Mouse (Mus musculus): ENCODE results near the gene C3. TPM values are rescaled to one million over a fixed set of nuclear protein-coding genes. Genes with fewer than 3 reads are reported as not detected.
A peak's percentile ranks its signal among the peaks of the same experiment; 100 is the strongest.

Gene C3
- total RNA-seq, 2 experiments from 2014 or later, result 1.9 to 2.5 TPM

DNA sequence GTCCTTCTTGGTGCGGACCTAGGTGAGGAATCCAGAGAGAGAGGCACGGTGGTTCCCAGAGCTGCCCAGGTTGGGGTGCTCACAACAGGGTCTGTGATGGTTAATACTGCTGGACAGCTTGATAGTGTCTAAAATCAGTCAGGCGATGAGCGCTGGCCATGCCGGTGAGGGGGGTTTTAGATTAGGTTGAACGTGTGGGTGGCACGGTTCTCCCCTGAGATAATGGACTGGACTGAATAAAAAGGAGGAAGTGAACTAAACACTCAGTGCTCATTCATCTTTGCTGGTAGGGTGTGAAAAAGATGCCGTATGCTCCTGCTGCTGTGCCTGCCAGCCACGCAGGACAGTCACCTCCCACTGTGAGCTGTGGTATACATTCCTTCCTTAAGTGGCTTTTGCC lies 4.6 kb downstream of the C3 start:
- DNase-seq (ENCODE audit: low spot score in 2 of 2), result no peak

DNA sequence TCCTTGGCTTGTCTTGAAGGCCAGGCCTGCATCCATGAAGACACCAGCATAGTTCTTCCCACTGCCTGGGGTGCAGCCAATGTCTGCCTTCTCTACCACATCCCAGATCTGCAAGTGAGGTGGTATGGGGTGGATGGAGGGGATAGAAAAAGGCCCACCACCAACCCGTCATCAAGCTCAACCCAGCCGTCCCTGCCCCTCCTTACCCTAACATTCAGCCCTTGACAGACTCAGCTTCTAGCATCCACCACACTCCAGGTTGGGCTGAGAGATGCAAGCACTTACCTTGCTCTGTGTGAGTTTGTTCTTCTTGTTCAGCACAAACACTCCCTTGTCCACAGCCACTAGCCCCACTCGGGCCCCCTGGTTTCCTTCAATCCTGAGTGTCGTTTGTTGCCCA lies 6.0 kb downstream of the C3 start:
- DNase-seq (ENCODE audit: low spot score in 2 of 2), result no peak

DNA sequence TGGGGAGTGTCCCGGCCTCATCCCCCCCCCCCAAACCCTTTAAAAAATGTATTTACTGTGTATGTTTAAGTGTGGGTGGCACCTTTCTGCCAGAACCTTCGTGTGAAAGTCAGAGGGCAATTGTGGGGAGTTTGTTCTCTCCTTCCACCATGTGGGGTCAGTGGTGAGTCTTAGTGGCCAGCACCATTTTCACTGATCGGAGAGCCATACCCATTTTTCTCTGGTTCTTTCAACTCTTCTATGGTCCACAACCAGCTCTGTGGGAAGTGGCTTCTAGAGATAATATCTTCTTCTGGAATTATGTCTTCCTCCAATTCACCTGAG lies 8.1 kb downstream of the C3 start:
- no peak for DNase-seq (ENCODE audit: low spot score in 2 of 2)

DNA sequence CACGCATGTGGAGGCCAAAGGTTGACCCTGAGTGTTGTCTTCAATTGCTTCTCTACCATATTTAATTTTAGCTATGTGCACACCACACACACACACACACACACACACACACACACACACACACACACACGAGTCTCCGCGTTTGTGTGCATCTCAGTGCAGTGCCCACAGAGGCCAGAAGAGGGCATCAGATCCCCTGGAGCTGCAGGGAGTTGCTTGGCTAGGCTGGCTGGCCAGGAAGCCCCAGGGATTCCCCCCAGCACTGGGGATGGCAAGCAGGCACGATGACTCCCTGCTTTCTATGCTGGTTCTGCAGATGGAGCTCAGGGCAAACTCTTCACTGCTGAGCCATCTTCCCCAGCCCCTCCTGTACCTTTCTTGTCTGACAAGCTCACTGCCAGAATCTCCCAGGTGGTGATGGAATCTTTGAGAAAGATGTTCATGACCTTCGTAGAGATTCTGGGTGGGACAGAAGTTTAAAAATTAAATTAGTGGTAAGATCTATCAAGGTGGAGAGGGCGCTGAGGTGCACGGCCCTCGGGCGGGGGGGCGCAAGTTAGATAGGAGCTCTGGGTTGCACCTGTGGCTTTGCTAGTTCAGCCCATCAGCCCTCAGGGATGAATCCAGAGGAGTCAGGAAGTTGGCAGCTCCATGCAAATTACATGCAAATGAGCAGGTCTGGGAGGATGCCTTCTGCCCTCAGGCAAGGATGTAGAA lies 8.6 kb downstream of the C3 start:
- peak in 1 of 2 experiments; percentile 73 for DNase-seq (ENCODE audit: low spot score in 2 of 2)

DNA sequence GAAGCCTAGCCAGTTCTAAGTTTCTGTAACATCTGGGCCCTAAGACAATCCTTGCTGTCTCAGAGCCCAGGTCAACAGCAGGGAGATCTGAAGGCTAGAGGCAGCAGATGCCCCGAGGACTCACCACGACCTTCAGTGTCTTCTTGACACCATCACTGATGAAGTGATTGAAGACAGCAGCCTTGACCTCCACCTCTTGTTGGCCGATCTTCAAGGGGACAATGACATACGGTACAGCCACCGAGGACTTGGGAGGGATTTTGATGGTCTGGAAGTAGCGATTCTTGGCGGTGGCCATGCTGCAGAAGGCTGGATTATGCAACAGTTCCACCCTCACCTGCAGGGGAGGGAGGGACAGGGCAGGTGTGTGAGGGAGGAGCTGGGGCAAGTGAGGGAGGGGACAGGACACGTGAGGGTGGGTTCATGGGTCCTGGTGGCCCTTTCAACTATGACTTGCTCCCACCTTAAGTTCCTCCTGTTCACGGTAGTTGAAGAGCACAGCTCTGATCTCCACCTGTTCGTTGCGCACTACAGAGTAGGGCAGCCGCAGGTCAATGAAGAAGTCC lies 9.5 kb downstream of the C3 start:
- no peak for DNase-seq (ENCODE audit: low spot score in 2 of 2)

DNA sequence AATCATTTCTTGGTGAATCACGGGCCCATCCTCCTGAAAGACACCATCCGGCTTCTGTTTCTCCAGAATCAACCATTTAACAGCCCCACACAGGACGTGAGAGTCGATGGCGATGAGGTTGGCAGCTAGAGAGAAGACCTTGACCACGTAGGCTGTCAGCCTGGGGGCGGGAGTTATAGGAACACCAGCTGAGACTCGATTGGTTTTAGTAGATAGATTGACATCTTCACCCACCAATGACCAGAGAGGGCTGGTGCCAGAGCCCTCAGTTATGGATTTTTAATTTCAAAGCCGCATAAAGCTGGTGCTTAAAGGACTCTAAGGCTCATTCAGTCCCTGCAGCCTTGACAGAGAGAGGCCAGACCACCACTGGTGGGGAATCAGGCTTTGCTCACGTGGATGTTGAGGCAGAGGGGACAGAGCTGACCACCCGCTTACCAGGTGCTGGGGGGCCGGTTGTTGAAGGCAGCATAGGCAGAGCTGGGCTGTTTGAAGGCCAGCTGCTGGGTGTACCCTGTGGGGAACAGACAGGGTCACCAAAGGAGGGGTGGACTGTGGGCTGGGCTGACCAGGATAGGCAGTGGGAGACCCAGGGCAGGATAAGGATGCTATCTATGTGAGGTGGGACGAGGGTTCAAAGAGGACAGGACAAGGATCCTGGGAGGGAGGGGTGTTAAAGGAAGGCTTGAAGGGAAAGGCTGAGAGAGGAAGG lies 13.1 kb downstream of the C3 start:
- DNase-seq (ENCODE audit: low spot score in 2 of 2), result peak in 1 of 2 experiments; percentile 16

DNA sequence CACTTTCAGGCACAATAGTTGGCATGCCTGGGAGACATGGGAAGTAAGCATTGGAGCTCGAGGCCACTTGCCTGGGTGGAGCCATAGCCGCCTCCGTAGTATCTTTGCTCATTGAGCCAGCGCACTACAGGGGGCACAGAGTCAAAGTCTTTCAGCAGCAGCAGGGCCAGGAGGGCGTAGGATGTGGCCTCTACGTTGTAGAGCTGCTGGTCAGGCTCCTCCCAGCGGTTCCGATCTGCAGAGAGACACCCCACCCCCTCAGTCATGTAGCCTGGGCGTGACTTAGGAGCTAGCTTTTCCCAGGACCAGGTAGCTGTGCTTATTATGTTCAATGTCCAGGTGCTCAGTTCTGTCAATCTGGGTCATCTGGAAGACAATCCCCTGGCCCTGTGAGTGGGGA lies 16.4 kb downstream of the C3 start:
- no peak for DNase-seq (ENCODE audit: low spot score in 2 of 2)

DNA sequence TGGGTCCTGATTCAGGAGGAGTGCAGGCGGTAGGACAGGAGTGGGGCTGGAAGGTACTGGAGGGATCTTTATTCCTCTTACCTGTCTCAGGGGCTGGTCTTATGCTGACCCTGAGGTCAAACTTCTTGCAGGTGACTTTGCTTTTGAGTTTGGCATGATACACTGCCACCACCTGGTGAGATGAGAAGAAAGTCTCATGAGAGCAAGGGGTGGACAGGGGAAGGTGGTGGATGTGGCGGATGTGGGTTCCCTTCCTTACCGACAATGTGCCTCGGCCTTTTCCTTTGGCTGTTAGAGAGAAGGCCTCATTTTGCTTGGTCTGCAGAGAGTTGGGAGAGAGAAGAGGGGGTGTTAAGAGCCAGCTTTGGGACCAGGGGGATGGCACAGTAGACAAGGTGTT lies 18.6 kb downstream of the C3 start:
- DNase-seq (ENCODE audit: low spot score in 2 of 2), result no peak

DNA sequence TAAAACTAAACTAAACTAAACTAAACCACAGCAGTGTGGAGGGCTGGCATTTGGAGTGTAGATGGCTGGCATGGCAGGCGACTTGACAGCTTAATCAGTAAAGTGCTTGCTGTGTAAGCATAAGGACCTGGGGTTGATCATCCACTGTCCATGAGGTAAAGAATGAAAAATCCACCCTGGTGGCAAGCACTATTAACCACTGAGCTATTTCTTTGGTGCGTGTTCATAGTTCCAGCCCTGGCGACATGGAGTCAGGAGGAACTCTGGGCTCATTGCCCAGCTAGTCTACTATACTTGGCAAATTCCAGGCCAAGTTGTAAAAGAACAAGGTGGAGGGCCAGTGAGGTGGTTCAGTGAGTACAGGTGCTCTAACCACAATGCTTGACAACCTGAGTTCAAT lies 20.0 kb downstream of the C3 start:
- DNase-seq (ENCODE audit: low spot score in 2 of 2), result no peak

DNA sequence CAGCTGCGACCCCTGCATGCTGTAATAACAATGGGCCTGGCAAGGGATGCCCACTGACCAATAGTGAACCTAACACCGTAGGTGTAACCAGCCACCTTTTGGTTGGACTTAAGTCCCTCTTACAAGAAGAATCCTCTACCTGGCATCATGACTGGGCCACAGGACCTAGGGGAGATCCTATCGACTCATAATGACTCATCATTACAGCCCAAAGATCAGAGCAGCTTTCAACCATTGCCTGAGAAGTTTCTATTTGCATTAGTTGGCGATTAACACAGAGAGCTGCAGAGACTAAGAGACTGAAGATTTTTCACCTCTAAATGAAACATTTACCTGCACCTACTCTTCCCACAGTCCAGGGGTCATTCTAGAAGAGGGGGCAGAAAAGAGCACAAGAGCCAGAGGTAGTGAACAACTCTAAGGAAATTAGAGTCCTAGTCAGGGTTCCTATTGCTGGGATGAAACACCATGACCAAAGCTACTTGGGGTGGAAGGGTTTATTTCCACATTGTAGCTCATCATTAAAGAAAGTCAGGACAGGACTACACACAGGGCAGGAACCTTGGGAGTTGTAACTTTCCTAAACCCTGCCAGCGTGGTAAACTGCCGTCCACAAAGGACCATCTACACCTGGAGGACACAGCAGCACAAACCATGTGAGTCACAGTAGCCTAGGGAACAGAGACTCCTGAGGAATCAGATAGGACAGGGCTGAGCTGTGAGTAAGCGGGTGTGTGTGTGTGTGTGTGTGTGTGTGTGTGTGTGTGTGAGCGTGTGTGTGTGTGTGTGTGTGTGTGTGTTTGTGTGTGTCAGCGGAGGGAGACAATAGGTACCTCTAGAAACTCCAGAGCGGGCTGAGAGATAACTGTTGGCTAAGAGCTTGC lies 25.9 kb downstream of the C3 start:
- DNase-seq (ENCODE audit: low spot score in 2 of 2), result no peak

DNA sequence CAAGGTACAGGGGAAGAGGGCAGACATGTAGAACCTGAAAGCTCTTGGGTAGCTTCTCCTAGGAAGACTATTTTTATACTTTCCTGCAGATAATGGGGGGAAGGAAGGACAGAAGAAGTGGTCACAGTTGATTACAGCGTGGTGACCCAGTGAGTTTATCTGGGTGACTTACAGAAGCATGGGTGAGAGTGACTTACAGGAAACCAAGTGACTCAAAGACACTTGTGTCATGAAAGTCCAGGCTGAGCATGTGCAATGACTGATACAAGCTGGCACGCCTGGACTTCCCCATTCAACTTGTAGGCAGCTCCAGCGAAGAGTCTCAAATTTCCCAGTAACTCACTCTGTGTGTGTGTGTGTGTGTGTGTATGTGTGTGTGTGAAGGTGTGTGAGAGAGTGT lies 29.7 kb downstream of the C3 start:
- no peak for DNase-seq (ENCODE audit: low spot score in 2 of 2)

DNA sequence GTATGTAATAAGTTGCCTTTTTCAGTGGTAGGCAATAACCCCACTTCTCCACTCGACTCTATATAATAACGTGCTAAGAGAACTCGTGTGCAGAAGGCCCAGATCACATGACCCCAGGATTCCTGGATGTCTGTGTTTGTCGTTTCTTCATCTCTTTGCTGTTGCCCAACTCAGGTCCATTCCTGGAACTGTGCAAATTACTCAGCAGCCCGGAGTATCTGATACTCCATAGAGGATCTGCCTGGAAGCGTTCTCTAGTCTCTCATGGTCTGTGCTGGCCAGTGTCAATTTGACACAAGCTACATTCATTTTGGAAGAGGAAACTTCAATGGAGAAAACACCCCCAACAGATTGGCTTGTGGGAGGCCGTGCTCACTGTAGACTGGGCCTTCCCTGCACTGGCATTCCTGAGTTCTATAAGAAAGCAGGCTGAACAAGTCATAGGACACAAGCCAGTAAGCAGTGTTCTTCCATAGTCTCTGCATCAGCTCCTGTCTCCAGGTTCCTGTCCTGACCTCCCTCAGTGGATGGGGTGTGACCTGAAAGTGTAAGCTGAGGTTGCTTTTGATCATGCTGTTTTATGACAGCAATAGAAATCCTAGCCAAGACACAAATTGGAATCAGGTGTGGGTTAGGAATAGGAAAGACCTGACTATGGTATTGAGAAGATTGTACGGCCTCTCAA lies 32.5 kb downstream of the C3 start:
- DNase-seq (ENCODE audit: low spot score in 2 of 2), result no peak

DNA sequence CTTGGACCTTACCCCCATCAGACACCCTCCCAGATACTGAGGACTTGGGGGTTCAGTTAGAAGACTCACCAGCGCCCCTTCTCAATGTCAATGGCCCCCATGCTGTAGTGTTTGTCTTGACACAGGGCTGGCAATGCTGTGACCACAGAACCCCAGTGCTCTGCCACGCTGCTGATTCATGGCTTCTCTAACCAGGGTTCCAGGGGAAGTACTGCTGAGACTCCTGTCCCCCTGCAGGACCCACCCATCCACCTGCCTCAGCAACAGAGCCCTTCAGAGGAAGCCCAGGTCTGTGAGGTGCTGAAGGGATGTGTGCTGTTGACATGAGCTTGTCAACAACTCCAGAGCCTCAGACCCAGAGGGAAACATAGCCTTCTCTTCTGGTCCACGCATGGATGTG lies 33.2 kb downstream of the C3 start:
- no peak for DNase-seq (ENCODE audit: low spot score in 2 of 2)

DNA sequence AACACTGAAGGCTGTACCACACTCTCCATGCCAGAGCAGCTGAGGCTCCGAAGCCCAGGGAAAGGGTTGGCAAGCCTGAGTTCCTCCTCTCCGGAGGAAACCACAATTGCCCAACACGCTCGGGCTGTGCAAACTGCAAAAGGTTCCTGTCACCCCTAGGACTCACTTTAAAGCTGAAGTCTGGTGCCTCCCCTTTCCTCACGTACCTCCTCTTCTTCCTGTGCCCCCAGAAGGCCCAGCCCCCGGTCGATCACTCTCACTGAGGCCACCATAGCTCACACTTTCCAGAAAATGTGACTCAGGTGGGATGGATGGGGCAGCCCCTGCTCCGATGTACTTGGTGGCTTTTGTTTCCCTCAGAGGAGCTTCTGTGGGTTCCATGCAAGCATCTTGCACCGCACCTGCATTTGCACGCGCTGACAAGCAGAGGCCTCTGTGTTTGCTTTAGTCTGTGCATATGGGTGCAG lies 33.9 kb downstream of the C3 start, which contains the start of gene Tnfsf14:
Gene Tnfsf14 (minus strand): TSS at position 137 of the 467 bp plus-strand sequence.
- DNase-seq (ENCODE audit: low spot score in 2 of 2), result no peak

DNA sequence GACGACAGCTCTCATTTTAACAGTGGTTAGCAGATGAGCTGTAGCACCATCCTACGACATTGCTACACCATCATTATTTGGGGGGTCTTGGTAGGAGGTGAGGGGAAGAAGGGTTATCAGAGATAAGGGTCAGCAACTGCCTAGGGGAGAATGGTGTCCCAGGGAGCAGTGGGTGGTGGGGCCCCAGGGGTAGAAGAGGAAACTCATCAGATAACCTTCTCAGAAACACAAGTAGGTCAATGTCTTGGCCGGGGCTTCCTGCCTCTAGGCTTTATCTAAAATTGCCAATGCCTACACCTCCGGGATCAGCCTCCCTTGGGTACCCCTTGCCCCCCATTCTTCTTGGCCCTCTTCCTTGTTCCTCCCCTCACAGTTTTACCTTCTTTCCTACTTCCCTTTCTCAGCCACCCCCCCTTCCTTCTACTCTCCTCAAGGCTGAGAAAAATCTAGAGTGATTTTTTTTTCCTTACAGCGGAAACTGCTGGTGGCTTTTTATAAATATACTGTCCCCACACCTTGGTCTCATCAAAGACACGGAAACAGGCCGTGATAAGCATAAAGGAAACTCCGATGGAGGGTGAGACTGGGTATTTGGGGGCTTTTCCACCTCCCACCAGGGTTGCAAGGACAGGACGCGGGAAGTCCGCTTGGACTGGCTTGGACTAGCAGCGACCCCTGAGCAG lies 39.3 kb downstream of the C3 start:
- DNase-seq (ENCODE audit: low spot score in 2 of 2), result no peak

DNA sequence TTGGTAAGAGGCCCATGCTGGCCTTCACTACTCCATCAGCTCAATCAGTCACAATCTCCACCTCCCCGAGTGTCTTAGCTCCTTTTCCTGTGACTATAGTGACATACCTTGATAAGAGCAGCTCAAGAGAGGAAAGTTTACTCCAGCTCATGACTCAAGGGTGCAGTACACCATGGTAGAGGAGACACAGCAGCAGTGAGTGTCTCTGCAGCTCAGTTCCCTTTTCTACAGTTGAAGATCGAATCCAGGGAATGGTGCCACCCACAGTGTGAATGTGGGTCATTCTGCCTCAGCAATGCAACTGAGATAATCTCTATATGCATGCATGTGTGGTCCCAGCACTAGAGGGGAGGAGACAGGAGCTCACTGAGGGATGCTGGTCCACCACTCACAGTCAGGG lies 42.3 kb downstream of the C3 start:
- no peak for DNase-seq (ENCODE audit: low spot score in 2 of 2)

DNA sequence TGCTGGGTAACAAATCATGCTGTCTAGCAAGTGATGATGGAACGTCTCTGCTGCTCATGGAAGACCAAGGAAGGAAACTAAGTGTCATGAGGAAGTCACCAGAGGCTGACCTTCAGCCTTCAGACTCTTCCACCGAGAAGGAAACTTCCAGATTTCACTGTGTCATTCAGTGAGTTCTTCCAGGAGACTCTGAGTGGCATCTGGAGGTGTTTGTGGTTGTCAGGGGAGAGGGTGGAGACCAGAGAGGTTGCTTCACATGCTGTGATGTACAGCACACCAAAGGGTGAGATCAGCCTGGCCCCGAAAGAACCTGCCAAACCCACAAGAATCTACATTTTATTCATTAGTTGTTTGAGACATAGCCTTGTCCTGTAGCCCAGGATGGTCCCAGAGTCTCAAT lies 45.1 kb downstream of the C3 start:
- DNase-seq (ENCODE audit: low spot score in 2 of 2), result no peak

DNA sequence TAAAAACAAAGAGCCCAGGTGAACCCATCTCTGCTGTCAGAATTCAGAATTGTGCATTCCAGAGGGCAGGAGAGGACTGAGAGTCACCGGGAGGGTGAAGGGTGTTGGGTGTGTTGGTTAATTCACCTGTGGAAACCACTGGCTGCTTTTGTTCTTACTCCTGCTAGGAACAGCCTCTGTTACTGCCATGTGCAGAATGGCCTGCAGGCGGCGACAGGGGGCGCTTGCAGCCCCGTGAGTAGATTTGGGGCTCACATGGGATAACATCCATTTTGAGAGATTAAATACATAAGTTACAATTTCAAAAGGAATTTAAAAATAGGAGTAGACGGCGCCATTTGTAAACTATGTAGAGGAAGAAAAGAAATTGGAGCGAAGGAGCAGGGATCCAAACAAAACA lies 47.6 kb downstream of the C3 start:
- DNase-seq (ENCODE audit: low spot score in 2 of 2), result peak in 1 of 2 experiments; percentile 16

DNA sequence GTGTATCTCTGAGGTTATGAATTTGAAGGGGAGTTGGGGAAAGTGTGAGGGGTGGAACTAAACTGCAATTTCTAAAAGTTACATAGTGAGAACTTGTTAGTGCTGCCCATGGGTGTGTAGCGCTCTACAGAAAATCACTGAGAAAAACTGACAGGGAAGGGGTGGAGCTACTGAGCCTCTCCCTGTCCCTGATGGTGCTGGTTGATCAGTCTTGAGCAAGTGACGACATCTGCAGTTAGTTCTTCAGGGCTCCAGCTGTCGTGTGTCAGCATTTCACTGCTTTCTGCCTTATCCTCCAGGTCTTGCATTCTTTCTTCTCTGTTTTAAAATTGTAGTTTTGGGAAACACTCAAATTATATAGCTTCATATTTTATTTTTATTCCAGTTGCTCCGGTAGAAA lies 54.6 kb downstream of the C3 start:
- DNase-seq (ENCODE audit: low spot score in 2 of 2), result no peak

DNA sequence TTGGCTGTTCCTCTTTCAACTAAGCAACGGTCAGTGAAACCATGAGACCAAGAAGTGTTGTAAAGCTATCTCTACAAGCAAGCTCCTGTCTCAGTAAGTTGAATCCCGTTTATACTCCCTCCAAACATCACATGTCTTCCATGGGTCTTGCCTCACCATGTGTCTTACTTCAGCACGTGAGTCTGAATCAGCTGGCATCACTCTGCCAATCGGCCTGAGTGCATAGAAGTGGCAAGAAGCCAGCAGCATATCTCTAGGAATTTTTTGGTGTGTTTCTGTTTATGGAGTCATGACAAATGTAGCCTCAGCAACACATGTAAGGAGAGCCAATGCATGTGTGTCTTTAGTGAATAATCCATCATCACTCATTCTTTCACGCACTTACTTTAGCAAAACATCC lies 55.6 kb downstream of the C3 start:
- no peak for DNase-seq (ENCODE audit: low spot score in 2 of 2)
